Mouse (Mus musculus): ENCODE measurements at regions not wholly inside any gene's neighbourhood (a gene's known extent, or its start where the extent isn't known, plus 50 kb on each side); places are given as distances from the start of the nearest gene placed in this dataset.
A peak's percentile ranks its signal among the peaks of the same experiment; 100 is the strongest.
"Not testable (repeated sequence)": the region's sequence is repeated elsewhere in the genome, so short reads cannot be mapped to it uniquely, and the experiment has no call there.

DNA sequence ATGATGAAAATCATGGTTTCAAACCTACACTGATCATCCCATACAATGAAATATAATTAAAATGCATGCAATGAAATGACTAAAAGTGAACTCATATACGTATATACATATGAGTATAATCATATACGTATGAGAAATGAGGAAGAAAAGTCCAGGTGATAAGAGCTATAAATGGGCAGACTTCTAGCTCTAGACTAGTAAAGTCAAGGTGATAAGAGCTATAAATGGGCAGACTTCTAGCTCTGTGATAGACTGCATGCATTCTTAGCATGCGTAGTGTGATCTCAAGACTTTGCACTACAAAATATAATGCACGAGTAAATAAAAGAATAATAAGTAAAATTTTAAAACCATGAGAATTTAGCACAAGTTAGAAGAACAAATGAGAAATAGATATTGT is 606.2 kb upstream of the Gpc5 start:
- DNase-seq (ENCODE audit: low read depth, low spot score): no peak
- Histone ChIP-seq H3K4me3 (ENCODE audit: control insufficient read depth in 1 of 2, insufficient read depth in 1 of 2, low read depth in 2 of 2, low read length in 2 of 2) (no peak overlapping the region), H3K36me3 (ENCODE audit: control insufficient read depth in 1 of 2, insufficient read depth in 2 of 2, low read length in 2 of 2) (no peaks in the 10 kb centered on the region), H3K4me1 (ENCODE audit: control insufficient read depth in 1 of 2, insufficient read depth in 2 of 2, low read length in 2 of 2) (no peaks in the 10 kb centered on the region), H3K27ac (ENCODE audit: control insufficient read depth, low read depth, low read length) (no peak overlapping the region), H3K9ac (ENCODE audit: control insufficient read depth, low read depth, low read length, poor library complexity, severe bottlenecking) (no peak overlapping the region), H3K79me2 (ENCODE audit: control insufficient read depth, insufficient read depth, low read length, poor library complexity) (no peaks in the 10 kb centered on the region), H3K9me3 (replicated peaks; ENCODE audit: insufficient read depth, low read length) (no peaks in the 10 kb centered on the region), H3K27me3 (ENCODE audit: control insufficient read depth in 1 of 2, insufficient read depth in 2 of 2, low read length in 2 of 2) (no peaks in the 10 kb centered on the region)
- TF ChIP-seq NRF1 (IDR thresholded peaks at IDR 0.05; ENCODE audit: insufficient read depth, low read depth, low read length, poor library complexity, severe bottlenecking): no peak
- TF ChIP-seq MXI1 (IDR thresholded peaks at IDR 0.05; ENCODE audit: low read depth, low read length): no peak
- TF ChIP-seq MAZ (IDR thresholded peaks at IDR 0.05; ENCODE audit: low read depth, low read length): no peak
- no peak for TF ChIP-seq CTCF (IDR thresholded peaks at IDR 0.05 in 2 of 3, conservative IDR thresholded peaks at IDR 0.05 in 1 of 3; ENCODE audit: control insufficient read depth in 1 of 3, insufficient read depth in 1 of 3, low read depth in 2 of 3, low read length in 3 of 3, poor library complexity in 1 of 3, severe bottlenecking in 1 of 3)
- TF ChIP-seq ZMIZ1 (IDR thresholded peaks at IDR 0.05; ENCODE audit: low read depth, low read length): no peak
- no peak for TF ChIP-seq RAD21 (IDR thresholded peaks at IDR 0.05; ENCODE audit: low read depth, low read length)
- no peak for TF ChIP-seq ZC3H11A (IDR thresholded peaks at IDR 0.05; ENCODE audit: low read depth, low read length)
- no peak for TF ChIP-seq MYC (IDR thresholded peaks at IDR 0.05; ENCODE audit: low read depth, low read length)
- no peak for TF ChIP-seq HCFC1 (IDR thresholded peaks at IDR 0.05; ENCODE audit: low read depth, low read length)
- no peak for TF ChIP-seq ELF1 (IDR thresholded peaks at IDR 0.05; ENCODE audit: low read depth, low read length)
- TF ChIP-seq MAFK (IDR thresholded peaks at IDR 0.05; ENCODE audit: borderline replicate concordance, low read depth, low read length): no peak
- TF ChIP-seq UBTF (IDR thresholded peaks at IDR 0.05; ENCODE audit: borderline replicate concordance, insufficient read depth, low read depth, low read length): no peak
- no peak for TF ChIP-seq ZNF384 (IDR thresholded peaks at IDR 0.05; ENCODE audit: low read depth, low read length)
- TF ChIP-seq ZKSCAN1 (IDR thresholded peaks at IDR 0.05; ENCODE audit: low read depth, low read length): no peak
- no peak for TF ChIP-seq MAX (IDR thresholded peaks at IDR 0.05; ENCODE audit: low read length)
- no peak for TF ChIP-seq JUND (IDR thresholded peaks at IDR 0.05; ENCODE audit: low read depth, low read length)

DNA sequence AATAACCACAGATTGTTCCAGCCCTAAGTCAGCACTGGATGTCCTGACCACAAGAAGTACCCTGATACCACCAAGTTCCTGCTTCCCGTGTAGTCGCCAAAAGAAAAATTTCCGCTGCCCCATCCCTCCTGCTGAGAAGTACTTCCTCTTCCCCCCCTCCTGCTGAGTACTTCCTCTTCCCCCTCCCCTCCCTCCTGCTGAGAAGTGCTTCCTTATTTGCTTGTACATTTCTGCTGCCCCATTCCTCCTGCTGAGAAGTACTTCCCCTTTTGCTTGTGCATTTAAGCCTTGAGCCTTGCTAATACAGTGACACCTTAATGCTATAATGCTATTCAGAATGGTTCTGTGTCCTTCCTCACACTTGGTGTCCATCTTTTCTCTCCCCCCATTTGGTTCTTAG is 598.6 kb upstream of the Gpc5 start:
- not testable (repeated sequence) for H3K27me3 ChIP-seq (ENCODE audit: control insufficient read depth in 1 of 2, insufficient read depth in 2 of 2, low read length in 2 of 2)
- DNase-seq (ENCODE audit: low read depth, low spot score): peak; percentile 72

DNA sequence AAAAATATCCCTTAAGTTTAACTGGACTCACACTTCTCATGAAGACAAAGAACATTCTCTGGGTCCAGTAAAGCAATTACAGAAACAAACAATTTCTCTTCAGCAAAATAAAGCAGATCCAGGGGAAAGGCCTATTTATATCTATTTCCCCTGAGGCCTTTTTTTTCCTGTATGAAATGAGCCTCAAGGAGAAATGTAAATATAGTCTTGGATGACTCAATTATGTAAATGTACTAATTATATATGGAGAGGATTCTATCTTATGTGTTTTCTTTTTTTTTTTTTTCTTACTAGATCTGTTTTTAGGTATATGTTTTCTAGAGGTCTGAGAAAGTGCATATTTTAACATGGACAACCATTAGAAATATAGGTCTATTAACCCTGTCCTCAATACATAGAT is 587.0 kb upstream of the Gpc5 start:
- Histone ChIP-seq H3K9me3 (replicated peaks; ENCODE audit: insufficient read depth, low read length) (no peaks in the 10 kb centered on the region), H3K27ac (ENCODE audit: control insufficient read depth, low read depth, low read length) (no peak overlapping the region), H3K9ac (ENCODE audit: control insufficient read depth, low read depth, low read length, poor library complexity, severe bottlenecking) (no peak overlapping the region), H3K4me1 (ENCODE audit: control insufficient read depth in 1 of 2, insufficient read depth in 2 of 2, low read length in 2 of 2) (no peaks in the 10 kb centered on the region), H3K36me3 (ENCODE audit: control insufficient read depth in 1 of 2, insufficient read depth in 2 of 2, low read length in 2 of 2) (no peaks in the 10 kb centered on the region), H3K79me2 (ENCODE audit: control insufficient read depth, insufficient read depth, low read length, poor library complexity) (no peaks in the 10 kb centered on the region), H3K27me3 (ENCODE audit: control insufficient read depth in 1 of 2, insufficient read depth in 2 of 2, low read length in 2 of 2) (no peaks in the 10 kb centered on the region), H3K4me3 (ENCODE audit: control insufficient read depth in 1 of 2, insufficient read depth in 1 of 2, low read depth in 2 of 2, low read length in 2 of 2) (no peak overlapping the region)
- no peak for TF ChIP-seq POLR2A (IDR thresholded peaks at IDR 0.05; ENCODE audit: control insufficient read depth in 1 of 2, insufficient read depth in 1 of 2, low read depth in 1 of 2, low read length in 2 of 2, poor library complexity in 1 of 2)
- no peak for TF ChIP-seq SMC3 (IDR thresholded peaks at IDR 0.05; ENCODE audit: low read depth, low read length)
- TF ChIP-seq RCOR1 (IDR thresholded peaks at IDR 0.05; ENCODE audit: low read depth, low read length): no peak
- TF ChIP-seq UBTF (IDR thresholded peaks at IDR 0.05; ENCODE audit: borderline replicate concordance, insufficient read depth, low read depth, low read length): no peak
- TF ChIP-seq POLR2AphosphoS2 (IDR thresholded peaks at IDR 0.05; ENCODE audit: low read length): no peak
- TF ChIP-seq USF1 (IDR thresholded peaks at IDR 0.05; ENCODE audit: low read depth, low read length): no peak
- DNase-seq (ENCODE audit: low read depth, low spot score): no peak

More for the DNA sequence above, 598.6 kb upstream of the Gpc5 start:
- H3K4me3 ChIP-seq (ENCODE audit: control insufficient read depth in 1 of 2, insufficient read depth in 1 of 2, low read depth in 2 of 2, low read length in 2 of 2); H3K79me2 ChIP-seq (ENCODE audit: control insufficient read depth, insufficient read depth, low read length, poor library complexity); H3K36me3 ChIP-seq (ENCODE audit: control insufficient read depth in 1 of 2, insufficient read depth in 2 of 2, low read length in 2 of 2); H3K4me1 ChIP-seq (ENCODE audit: control insufficient read depth in 1 of 2, insufficient read depth in 2 of 2, low read length in 2 of 2); H3K27ac ChIP-seq (ENCODE audit: control insufficient read depth, low read depth, low read length); H3K9ac ChIP-seq (ENCODE audit: control insufficient read depth, low read depth, low read length, poor library complexity, severe bottlenecking); H3K9me3 ChIP-seq (replicated peaks; ENCODE audit: insufficient read depth, low read length): not testable (repeated sequence)
